Mouse (Mus musculus) urinary bladder, postnatal 14 days (tissue): ENCODE data around the gene Gm13278.
"Not testable (repeated sequence)": the region's sequence is repeated elsewhere in the genome, so short reads cannot be mapped to it uniquely, and the experiment has no call there.

ENCODE experiments used
- DNase-seq: peaks from one replicate; pipeline ENCODE4 v3.0.0; 2021; ENCODE audit warnings: low spot score

Gene Gm13278

DNA sequence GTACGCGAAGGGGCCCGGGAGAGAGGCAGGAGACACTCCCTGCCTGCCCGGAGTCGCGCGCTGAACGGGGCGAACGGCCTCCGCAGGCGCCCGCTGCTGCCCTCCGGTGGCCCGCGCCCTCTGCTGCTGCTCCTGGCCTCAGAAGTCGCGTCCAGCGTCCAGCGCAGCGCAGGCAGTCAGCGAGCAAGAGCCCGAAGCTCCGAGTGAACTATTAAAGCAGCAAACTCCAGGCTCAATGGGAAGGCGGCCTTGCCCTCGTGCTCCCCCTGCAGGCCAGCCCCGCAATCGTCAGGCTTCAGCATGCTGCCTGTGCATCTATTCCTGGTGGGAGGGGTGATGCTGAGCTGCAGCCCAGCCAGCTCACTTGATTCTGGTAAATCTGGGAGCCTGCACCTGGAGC is at the start of gene Gm13278:
Gm13278 (plus strand) TSS at position 301 of the 400 bp plus-strand sequence.
- not testable (repeated sequence) for DNase-seq

DNA sequence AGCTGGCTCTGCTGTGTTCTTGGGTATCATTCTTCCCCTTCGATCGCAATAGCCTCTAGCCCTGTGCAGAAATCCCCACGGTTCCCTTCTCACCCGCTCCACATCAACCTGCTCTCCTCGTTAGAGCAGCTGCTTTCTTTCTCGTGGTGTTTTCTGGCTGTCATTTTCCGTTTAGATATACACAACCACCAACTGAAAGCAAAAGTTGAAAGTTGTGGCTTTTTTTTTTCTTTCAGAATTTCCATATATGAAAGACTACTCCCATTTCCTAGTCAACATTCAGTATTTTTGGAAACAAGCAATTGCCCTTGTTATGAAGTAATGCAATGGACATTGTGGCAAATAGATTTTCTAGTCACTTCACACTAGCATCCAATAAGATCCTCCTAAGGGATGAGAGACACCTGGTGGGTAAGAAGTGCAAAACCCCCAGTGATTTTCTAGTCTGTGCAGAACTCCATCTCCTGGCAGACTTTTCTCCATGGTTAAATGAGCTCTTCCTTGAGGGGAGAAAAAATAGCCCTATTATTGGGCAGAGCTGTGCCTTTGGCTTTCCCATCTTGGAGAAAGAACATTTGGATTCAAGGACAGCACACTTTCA is 48.5 kb upstream of the Gm13278 start:
- no peak for DNase-seq

DNA sequence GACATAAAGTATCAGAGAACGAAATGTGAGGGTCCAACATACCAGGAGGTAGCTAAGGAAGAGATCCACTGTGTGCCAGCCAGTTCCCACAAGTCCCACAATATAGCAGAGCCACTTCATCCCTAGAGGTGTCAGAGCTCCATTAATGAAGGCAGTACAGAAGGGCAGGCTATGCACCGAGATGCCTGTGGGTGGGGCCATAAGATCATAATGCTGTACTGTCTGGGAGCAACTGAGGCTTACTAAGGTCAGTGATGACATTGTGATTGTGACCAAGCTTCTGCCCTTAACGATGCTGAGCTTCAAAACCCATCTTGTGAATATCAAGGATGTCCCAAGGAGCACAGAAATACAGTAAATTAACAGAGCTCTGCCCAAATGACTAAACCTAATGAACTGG is 47.1 kb upstream of the Gm13278 start:
- no peak for DNase-seq

DNA sequence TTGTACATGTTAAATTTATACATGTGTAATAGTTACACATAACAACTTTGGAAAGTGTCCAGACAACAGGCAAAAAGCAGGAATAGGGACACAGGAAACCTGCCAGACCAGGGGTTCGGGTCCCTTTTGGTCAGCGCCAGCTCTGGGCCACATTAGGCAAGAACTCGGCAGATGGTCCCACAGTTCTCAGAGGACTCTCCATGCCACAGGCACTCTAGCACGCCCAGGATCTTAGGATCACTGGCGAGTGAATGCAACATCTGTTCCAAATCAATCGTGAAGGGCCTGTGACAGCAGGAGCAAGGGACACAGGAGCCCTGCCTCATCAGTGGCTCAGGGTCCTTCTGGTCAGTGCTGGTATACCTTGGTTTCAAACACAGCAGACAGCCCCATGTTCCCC is 41.4 kb upstream of the Gm13278 start:
- no peak for DNase-seq

DNA sequence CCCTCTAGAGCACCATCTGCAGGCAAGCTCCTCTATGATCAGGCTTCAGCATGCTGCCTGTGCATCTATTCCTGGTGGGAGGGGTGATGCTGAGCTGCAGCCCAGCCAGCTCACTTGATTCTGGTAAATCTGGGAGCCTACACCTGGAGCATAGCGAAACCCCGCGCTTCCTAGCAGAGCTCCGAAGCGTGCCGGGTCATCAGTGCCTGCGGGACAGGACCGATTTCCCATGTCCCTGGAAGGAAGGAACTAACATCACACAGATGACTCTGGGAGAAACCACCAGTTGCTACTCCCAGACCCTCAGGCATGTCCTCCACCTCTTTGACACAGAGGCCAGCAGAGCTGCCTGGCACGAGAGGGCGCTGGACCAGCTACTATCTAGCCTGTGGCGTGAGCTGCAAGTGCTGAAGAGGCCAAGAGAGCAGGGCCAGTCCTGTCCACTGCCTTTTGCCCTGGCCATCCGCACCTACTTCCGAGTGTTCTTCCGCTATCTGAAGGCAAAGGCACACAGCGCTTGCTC is 36.5 kb upstream of the Gm13278 start, which contains the start of gene Gm13271:
Gm13271 (plus strand) TSS at position 51 of the 523 bp plus-strand sequence.
- DNase-seq, result peak; percentile 62

DNA sequence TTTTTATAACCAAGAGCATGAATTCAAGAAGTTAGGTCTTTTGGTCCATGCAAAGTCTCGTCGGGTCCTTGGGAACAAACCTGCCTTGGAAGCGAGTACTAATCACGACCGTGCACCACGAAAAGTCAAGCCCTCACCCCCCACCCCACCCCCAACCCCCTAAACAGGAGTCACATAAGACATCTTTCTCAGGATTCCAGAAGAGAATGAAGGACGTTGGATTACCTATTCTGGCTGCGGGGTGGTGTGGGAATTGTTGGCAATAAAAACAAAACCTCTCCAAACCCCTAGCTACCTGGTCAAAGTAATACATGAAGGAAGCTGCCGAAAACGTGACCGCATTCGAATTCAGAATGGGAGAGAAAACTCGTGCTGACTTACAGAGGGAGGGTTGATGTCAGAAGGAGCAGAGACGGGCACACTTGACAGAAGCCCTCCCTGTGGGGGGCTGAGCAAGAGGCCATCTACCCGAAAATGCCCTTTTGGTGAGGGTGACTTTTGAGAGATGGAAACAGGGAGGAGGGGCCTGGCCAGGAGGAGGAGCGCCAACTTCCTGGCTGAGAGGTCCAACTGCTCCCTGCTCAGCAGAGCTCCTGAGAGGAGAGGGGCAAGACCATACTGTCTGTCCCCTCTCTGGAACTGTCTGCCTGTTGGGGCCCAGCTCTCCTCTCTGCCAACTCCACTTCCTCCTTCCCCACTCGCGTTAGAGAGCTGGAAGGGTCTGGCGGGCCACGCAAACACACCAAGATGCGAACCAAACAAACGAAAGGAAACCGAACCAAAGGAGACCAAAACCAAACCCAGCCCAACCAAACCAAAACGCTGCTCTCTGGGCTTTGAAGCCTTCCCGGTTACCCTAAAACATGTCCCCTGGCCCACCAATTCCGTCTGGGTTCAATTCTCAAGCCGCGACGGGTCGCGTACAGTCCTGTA is 34.5 kb upstream of the Gm13278 start:
- DNase-seq, result peak; percentile 12

DNA sequence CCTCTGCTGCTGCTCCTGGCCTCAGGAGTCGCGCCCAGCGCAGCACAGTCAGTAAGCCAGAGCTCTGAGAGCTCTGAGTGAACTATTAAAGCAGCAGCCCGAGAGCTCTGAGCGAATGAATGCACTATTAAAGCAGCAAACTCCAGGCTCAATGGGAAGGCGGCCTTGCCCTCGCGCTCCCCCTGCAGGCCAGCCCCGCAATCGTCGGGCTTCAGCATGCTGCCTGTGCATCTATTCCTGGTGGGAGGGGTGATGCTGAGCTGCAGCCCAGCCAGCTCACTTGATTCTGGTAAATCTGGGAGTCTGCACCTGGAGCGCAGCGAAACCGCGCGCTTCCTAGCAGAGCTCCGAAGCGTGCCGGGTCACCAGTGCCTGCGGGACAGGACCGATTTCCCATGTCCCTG is 33.7 kb upstream of the Gm13278 start:
- DNase-seq, result peak; percentile 87

DNA sequence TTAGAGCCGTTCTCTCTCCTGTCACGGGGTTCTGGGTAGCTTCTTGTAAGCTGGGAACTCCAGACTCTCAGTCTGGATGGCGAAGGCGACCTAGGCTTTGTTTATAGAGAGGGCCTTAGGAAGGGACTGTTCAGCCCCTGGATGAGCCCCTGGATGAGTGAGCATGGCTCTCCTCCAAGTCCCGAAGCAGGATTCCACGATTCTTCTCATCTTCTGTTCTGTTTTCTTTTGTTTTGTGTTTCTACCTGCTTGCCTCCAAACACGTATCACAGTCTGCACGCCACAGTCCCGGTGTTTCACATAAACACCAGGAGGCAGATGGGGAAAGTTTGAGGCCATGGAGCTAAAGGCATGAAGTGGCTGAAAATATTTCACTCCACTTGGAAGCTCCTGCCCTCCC is 32.6 kb upstream of the Gm13278 start:
- not testable (repeated sequence) for DNase-seq

DNA sequence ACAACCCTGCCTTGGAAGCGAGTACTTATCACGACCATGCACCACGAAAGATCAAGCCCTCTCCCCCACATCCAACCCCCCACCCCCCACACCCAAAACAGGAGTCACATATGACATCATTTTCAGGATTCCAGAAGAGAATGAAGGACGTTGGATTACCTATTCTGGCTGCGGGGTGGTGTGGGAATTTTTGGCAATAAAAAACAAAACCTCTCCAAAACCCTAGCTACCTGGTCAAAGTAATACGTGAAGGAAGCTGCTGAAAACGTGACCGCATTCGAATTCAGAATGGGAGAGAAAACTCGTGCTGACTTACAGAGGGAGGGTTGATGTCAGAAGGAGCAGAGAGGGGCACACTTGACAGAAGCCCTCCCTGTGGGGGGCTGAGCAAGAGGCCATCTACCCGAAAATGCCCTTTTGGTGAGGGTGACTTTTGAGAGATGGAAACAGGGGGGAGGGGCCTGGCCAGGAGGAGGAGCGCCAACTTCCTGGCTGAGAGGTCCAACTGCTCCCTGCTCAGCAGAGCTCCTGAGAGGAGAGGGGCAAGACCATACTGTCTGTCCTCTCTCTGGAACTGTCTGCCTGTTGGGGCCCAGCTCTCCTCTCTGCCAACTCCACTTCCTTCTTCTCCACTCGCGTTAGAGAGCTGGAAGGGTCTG is 31.6 kb upstream of the Gm13278 start, which contains the start of gene Gm13283:
Gm13283 (plus strand) TSS at position 510 of the 659 bp plus-strand sequence.
- DNase-seq, result peak; percentile 22

DNA sequence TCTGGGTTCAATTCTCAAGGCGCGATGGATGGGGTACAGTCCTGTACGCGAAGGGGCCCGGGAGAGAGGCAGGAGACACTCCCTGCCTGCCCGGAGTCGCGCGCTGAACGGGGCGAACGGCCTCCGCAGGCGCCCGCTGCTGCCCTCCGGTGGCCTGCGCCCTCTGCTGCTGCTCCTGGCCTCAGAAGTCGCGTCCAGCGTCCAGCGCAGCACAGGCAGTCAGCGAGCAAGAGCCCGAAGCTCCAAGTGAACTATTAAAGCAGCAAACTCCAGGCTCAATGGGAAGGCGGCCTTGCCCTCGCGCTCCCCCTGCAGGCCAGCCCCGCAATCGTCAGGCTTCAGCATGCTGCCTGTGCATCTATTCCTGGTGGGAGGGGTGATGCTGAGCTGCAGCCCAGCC is 30.9 kb upstream of the Gm13278 start:
- peak; percentile 80 for DNase-seq

DNA sequence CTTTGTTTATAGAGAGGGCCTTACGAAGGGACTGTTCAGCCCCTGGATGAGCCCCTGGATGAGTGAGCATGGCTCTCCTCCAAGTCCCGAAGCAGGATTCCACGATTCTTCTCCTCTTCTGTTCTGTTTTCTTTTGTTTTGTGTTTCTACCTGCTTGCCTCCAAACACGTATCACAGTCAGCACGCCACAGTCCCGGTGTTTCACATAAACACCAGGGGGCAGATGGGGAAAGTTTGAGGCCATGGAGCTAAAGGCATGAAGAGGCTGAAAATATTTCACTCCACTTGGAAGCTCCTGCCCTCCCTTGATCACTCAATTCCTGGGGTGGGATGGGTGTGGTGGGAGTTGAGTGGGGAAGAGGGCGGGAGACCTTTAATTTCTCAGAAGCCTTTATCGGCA is 29.6 kb upstream of the Gm13278 start:
- DNase-seq, result peak; percentile 71

DNA sequence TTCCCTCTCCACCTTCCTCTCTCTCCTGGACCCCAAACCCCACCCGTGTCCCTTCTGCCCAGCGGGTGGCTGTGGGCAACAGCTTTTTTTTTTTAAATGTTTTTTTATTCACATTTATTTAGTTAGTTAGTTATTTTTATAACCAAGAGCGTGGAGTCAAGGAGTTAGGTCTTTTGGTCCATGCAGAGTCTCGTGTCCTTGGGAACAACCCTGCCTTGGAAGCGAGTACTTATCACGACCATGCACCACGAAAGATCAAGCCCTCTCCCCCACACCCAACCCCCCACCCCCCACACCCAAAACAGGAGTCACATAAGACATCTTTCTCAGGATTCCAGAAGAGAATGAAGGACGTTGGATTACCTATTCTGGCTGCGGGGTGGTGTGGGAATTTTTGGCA is 29.0 kb upstream of the Gm13278 start:
- DNase-seq, result peak; percentile 10

DNA sequence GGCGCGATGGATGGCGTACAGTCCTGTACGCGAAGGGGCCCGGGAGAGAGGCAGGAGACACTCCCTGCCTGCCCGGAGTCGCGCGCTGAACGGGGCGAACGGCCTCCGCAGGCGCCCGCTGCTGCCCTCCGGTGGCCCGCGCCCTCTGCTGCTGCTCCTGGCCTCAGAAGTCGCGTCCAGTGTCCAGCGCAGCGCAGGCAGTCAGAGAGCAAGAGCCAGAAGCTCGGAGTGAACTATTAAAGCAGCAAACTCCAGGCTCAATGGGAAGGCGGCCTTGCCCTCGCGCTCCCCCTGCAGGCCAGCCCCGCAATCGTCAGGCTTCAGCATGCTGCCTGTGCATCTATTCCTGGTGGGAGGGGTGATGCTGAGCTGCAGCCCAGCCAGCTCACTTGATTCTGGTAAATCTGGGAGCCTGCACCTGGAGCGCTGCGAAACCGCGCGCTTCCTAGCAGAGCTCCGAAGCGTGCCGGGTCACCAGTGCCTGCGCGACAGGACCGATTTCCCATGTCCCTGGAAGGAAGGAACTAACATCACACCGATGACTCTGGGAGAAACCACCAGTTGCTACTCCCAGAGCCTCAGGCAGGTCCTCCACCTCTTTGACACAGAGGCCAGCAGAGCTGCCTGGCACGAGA is 27.8 kb upstream of the Gm13278 start:
- peak; percentile 56 for DNase-seq

DNA sequence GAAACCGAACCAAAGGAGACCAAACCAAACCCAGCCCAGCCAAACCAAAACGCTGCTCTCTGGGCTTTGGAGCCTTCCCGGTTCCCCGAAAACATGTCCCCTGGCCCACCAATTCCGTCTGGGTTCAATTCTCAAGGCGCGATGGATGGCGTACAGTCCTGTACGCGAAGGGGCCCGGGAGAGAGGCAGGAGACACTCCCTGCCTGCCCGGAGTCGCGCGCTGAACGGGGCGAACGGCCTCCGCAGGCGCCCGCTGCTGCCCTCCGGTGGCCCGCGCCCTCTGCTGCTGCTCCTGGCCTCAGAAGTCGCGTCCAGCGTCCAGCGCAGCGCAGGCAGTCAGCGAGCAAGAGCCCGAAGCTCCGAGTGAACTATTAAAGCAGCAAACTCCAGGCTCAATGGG is 17.8 kb upstream of the Gm13278 start, which contains the start of gene Gm13290:
Gm13290 (plus strand) TSS at position 301 of the 400 bp plus-strand sequence.
- DNase-seq, result not testable (repeated sequence)

DNA sequence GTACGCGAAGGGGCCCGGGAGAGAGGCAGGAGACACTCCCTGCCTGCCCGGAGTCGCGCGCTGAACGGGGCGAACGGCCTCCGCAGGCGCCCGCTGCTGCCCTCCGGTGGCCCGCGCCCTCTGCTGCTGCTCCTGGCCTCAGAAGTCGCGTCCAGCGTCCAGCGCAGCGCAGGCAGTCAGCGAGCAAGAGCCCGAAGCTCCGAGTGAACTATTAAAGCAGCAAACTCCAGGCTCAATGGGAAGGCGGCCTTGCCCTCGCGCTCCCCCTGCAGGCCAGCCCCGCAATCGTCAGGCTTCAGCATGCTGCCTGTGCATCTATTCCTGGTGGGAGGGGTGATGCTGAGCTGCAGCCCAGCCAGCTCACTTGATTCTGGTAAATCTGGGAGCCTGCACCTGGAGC is 14.7 kb upstream of the Gm13278 start, which contains the start of gene Gm13289:
Gm13289 (plus strand) TSS at position 301 of the 400 bp plus-strand sequence.
- not testable (repeated sequence) for DNase-seq

DNA sequence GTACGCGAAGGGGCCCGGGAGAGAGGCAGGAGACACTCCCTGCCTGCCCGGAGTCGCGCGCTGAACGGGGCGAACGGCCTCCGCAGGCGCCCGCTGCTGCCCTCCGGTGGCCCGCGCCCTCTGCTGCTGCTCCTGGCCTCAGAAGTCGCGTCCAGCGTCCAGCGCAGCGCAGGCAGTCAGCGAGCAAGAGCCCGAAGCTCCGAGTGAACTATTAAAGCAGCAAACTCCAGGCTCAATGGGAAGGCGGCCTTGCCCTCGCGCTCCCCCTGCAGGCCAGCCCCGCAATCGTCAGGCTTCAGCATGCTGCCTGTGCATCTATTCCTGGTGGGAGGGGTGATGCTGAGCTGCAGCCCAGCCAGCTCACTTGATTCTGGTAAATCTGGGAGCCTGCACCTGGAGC is 11.8 kb upstream of the Gm13278 start, which contains the start of gene Gm13272:
Gm13272 (plus strand) TSS at position 301 of the 400 bp plus-strand sequence.
- not testable (repeated sequence) for DNase-seq

DNA sequence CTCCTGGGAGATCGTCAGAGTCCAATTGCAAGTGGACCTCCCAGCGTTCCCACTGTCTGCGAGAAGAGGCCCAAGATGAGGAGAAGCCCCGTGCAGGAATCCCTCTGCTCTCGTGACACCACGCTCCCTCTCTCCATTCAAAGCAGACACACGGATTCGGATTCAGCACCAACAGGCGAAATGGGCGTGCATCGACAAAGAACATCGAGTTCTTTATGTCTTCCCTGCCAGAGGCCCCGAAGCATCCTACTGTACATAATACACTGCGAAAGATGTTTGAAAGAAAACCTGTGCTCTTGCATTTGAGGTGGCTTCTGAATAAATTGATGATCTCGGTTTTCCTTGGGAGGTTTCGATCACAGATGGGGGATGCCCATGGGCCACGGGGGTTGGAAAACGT is 11.0 kb upstream of the Gm13278 start:
- DNase-seq, result not testable (repeated sequence)

DNA sequence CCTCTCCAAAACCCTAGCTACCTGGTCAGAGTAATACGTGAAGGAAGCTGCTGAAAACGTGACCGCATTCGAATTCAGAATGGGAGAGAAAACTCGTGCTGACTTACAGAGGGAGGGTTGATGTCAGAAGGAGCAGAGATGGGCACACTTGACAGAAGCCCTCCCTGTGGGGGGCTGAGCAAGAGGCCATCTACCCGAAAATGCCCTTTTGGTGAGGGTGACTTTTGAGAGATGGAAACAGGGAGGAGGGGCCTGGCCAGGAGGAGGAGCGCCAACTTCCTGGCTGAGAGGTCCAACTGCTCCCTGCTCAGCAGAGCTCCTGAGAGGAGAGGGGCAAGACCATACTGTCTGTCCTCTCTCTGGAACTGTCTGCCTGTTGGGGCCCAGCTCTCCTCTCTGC is 9.5 kb upstream of the Gm13278 start, which contains the start of gene Ifnz:
Ifnz (plus strand) TSS at position 301 of the 400 bp plus-strand sequence.
- DNase-seq, result not testable (repeated sequence)

DNA sequence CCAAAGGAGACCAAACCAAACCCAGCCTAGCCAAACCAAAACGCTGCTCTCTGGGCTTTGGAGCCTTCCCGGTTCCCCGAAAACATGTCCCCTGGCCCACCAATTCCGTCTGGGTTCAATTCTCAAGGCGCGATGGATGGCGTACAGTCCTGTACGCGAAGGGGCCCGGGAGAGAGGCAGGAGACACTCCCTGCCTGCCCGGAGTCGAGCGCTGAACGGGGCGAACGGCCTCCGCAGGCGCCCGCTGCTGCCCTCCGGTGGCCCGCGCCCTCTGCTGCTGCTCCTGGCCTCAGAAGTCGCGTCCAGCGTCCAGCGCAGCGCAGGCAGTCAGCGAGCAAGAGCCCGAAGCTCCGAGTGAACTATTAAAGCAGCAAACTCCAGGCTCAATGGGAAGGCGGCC is 9.0 kb upstream of the Gm13278 start:
- not testable (repeated sequence) for DNase-seq

DNA sequence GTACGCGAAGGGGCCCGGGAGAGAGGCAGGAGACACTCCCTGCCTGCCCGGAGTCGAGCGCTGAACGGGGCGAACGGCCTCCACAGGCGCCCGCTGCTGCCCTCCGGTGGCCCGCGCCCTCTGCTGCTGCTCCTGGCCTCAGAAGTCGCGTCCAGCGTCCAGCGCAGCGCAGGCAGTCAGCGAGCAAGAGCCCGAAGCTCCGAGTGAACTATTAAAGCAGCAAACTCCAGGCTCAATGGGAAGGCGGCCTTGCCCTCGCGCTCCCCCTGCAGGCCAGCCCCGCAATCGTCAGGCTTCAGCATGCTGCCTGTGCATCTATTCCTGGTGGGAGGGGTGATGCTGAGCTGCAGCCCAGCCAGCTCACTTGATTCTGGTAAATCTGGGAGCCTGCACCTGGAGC is 5.9 kb upstream of the Gm13278 start, which contains the start of gene Gm13276:
Gm13276 (plus strand) TSS at position 301 of the 400 bp plus-strand sequence.
- DNase-seq, result not testable (repeated sequence)

DNA sequence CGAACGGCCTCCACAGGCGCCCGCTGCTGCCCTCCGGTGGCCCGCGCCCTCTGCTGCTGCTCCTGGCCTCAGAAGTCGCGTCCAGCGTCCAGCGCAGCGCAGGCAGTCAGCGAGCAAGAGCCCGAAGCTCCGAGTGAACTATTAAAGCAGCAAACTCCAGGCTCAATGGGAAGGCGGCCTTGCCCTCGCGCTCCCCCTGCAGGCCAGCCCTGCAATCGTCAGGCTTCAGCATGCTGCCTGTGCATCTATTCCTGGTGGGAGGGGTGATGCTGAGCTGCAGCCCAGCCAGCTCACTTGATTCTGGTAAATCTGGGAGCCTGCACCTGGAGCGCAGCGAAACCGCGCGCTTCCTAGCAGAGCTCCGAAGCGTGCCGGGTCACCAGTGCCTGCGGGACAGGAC is 2.9 kb upstream of the Gm13278 start, which contains the start of gene Gm13277:
Gm13277 (plus strand) TSS at position 231 of the 400 bp plus-strand sequence.
- DNase-seq, result peak; percentile 73
